Mouse (Mus musculus) heart, postnatal 0 days (tissue): Measurements from ENCODE around the gene Abhd6.

Source experiments
- CTCF ChIP-seq: IDR thresholded peaks from 2 replicates; pipeline ENCODE4 v1.5.1; 2016; ENCODE audit warnings: antibody characterized with exemption, control low read depth, low read depth
- EP300 ChIP-seq: IDR thresholded peaks from 2 replicates; pipeline ENCODE4 v1.6.1; 2016; ENCODE audit warnings: antibody characterized with exemption, low read depth

GRCm38 (mm10) chr14:8062076-8062475, 59.4 kb downstream of the Abhd6 start:
- TF ChIP-seq CTCF (no peak), EP300 (no peak)
